Mouse (Mus musculus) stomach, postnatal 0 days (tissue): Measurements from ENCODE around the gene Chchd5. TPM values are rescaled to one million over a fixed set of nuclear protein-coding genes. Genes with fewer than 3 reads are reported as not detected.
A peak's percentile ranks its signal among the peaks of the same experiment; 100 is the strongest.

Experiments
- ATAC-seq: fragments of 200-750 bp; cut with Nextera tagmentation; 2 replicates; pipeline ENCODE4 v1.8.0; 2017; ENCODE audit not compliant: low FRiP score, low TSS enrichment
- DNase-seq: peaks from one replicate; pipeline ENCODE4 v3.0.0-alpha.2; 2016; ENCODE audit warnings: low spot score
- H3K27ac ChIP-seq: fragments of 300-500 bp; sonication (generic); replicated peaks from 2 replicates; pipeline ENCODE4 v1.5.1; 2014; ENCODE audit warnings: mild to moderate bottlenecking, control low read depth
- H3K27me3 ChIP-seq: fragments of 300-500 bp; sonication (generic); 2 replicates; pipeline ENCODE4 v1.6.1; 2014; ENCODE audit warnings: low read length; ENCODE audit not compliant: control insufficient read depth, insufficient read depth
- H3K36me3 ChIP-seq: fragments of 300-500 bp; sonication (generic); 2 replicates; pipeline ENCODE4 v1.6.1; 2014; ENCODE audit warnings: low read length, mixed read lengths; ENCODE audit not compliant: control insufficient read depth, insufficient read depth
- H3K4me1 ChIP-seq: fragments of 300-500 bp; sonication (generic); replicated peaks from 2 replicates; pipeline ENCODE4 v1.6.1; 2014; ENCODE audit warnings: antibody characterized with exemption; ENCODE audit not compliant: control insufficient read depth, insufficient read depth
- H3K4me2 ChIP-seq: fragments of 300-500 bp; sonication (generic); replicated peaks from 2 replicates; pipeline ENCODE4 v1.6.1; 2014; ENCODE audit warnings: low read depth, mild to moderate bottlenecking, control low read depth, moderate library complexity
- H3K4me3 ChIP-seq: fragments of 300-500 bp; sonication (generic); 2 replicates; pipeline ENCODE4 v1.5.1; 2014; ENCODE audit warnings: low read depth, low read length, control low read depth
- H3K9ac ChIP-seq: fragments of 300-500 bp; sonication (generic); 2 replicates; pipeline ENCODE4 v1.6.1; 2014; ENCODE audit warnings: mild to moderate bottlenecking, low read length, control low read depth, mixed read lengths
- H3K9me3 ChIP-seq: fragments of 300-500 bp; sonication (generic); 2 replicates; pipeline ENCODE4 v1.6.1; 2016; ENCODE audit warnings: low read length; ENCODE audit not compliant: control insufficient read depth
- CTCF ChIP-seq: IDR thresholded peaks from 2 replicates; pipeline ENCODE4 v1.5.1; 2016; ENCODE audit warnings: antibody characterized with exemption, low read depth, mild to moderate bottlenecking, moderate library complexity
- EP300 ChIP-seq: optimal IDR thresholded peaks from 2 replicates; pipeline ENCODE3; 2016; ENCODE audit warnings: antibody characterized with exemption
- WGBS: fragments of 180-500 bp; shearing (Covaris S2); extraction: QIAGEN DNeasy Blood & Tissue Kit; methylation state at CpG from one replicate; pipeline ENCODE4 v1.1.7; 2014; 5-methylcytosine and 5-hydroxymethylcytosine counted together
- polyA plus RNA-seq: library from polyadenylated mRNA; unstranded; fragments of >200 nt; fragmentation: Nextera tagmentation; extraction: Ambion mirVana; gene quantifications from 2 replicates; pipeline ENCODE4 v1.2.1, GENCODE M21; 2015

The Chchd5 gene
- polyA plus RNA-seq, 1 experiment from 2014 or later = 15.8 TPM

DNA sequence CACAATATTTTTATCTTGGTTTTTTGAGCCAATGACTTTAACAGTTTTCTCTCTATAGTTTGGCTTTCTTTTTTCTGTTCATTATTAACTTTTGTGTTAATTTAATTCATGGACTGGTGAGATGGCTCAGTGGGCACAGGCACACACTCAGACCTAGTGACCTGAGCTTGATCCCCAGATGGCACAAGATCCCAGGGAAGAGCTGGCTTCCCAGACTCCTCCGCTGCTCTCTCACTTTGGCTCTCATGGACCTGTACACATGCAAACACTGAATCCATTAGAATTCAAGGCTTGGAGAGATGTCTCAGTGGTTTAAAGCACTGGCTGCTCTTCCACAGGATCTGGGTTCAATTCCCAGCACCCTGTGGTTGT lies 13.1 kb upstream of the Chchd5 start:
- Histone ChIP-seq H3K27me3 (no peaks in the 10 kb centered on the region), H3K9ac (no peak overlapping the region), H3K4me1 (no peaks in the 10 kb centered on the region), H3K4me2 (no peak overlapping the region), H3K9me3 (no peaks in the 10 kb centered on the region), H3K4me3 (no peak overlapping the region), H3K36me3 (peaks cover 46% of the 10 kb centered on the region), H3K27ac (no peak overlapping the region)
- WGBS = 91% methylated on average over 1 of the region's 1 CpGs
- DNase-seq (no peak), ATAC-seq (no peak)
- TF ChIP-seq CTCF (no peak), EP300 (no peak)

DNA sequence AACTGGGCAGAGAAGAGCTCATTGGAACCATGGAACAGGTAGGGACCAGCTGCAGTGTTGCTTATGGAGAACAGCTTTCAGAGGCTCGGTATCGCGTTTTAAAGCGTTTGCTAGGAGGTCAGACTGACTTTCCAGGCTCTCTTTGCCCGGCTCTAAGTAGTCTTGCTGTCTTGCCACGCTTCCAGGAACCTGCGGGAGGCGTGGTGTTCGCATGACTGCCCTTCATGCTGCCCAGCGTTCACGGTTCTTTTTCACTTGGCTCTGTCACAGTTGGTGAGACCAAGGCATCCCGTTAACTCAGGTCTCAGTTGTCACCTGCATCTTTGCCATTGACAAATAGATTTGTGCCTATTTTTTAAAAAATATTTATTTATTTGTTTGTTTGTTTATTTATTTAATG lies 11.4 kb upstream of the Chchd5 start:
- TF ChIP-seq EP300 = no peak
- TF ChIP-seq CTCF = no peak
- Histone ChIP-seq H3K9ac (no peak overlapping the region), H3K4me2 (no peak overlapping the region), H3K27ac (no peak overlapping the region), H3K4me1 (no peaks in the 10 kb centered on the region), H3K9me3 (no peaks in the 10 kb centered on the region), H3K36me3 (peaks cover 44% of the 10 kb centered on the region), H3K4me3 (no peak overlapping the region), H3K27me3 (no peaks in the 10 kb centered on the region)
- DNase-seq (no peak), ATAC-seq (no peak)
- 96% methylated on average over 12 of the region's 12 CpGs for whole genome bisulfite sequencing

DNA sequence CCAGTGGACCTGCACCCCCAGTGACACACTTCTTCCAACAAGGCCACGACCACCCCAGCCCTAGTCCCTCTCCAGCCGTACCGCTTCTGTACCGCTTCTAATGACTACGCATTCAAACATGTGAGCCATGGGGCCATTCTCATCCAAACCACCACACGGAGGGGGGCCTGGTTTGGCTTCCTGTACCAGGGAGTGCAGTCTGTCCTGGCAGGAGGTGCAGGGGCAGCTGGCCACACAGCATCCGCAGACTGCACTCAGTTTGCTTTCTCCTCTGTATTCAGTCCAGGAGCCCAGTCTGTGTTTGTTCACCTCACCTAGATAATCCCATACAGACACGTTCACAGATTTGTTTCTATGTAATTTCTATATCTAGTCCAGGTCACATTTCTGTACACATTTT lies 7.5 kb upstream of the Chchd5 start:
- peaks cover 35% of the 10 kb centered on the region for H3K36me3 ChIP-seq
- no peaks in the 10 kb centered on the region for H3K27me3 ChIP-seq
- H3K4me2 ChIP-seq = no peak overlapping the region
- no peak overlapping the region for H3K27ac ChIP-seq
- whole genome bisulfite sequencing = 92% methylated on average over 8 of the region's 8 CpGs
- no peak overlapping the region for H3K4me3 ChIP-seq
- H3K9me3 ChIP-seq = no peaks in the 10 kb centered on the region
- TF ChIP-seq CTCF (no peak), EP300 (no peak)
- no peaks in the 10 kb centered on the region for H3K4me1 ChIP-seq
- DNase-seq = no peak
- no peak for ATAC-seq
- H3K9ac ChIP-seq = no peak overlapping the region

DNA sequence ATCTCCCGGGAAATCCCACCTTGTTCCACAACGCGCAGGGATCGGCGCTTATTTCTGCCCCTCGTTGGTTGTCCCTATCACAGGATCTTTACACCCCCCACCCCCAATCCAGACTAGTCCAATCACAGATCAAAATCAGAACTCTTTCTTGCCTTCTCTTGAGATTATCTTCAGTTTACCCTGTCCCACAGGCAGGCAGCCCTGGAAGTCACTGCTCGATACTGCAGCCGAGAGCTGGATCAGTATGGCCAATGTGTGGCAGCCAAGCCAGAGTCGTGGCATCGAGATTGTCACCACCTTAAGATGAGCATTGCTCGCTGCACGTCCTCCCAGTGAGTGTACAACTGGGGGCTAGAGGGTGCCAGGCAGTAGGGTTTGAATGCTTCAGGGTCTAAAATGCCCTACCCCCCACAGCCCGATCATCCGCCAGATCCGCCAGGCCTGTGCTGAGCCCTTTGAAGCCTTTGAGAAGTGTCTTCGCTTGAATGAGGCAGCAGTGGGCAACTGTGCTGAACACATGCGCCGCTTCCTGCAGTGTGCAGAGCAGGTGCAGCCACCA lies 566 bp downstream of the Chchd5 start:
- Histone ChIP-seq H3K27ac (peak overlapping the region; percentile 84), H3K9ac (peak overlapping the region; percentile 55), H3K4me2 (peak overlapping the region; percentile 70), H3K4me3 (peak overlapping the region; percentile 72), H3K9me3 (0 out of 2 replicates have a peak, but pooled peaks cover 4% of the 10 kb centered on the region), H3K36me3 (peaks cover 12% of the 10 kb centered on the region; the same call in 1 of the 2 replicates), H3K27me3 (no peaks in the 10 kb centered on the region), H3K4me1 (0 out of 2 replicates have a peak, but pooled peaks cover 4% of the 10 kb centered on the region)
- TF ChIP-seq EP300 (no peak), CTCF (no peak)
- DNase-seq = no peak
- peak; percentile 41 for ATAC-seq
- WGBS = 33% methylated on average over 18 of the region's 18 CpGs

DNA sequence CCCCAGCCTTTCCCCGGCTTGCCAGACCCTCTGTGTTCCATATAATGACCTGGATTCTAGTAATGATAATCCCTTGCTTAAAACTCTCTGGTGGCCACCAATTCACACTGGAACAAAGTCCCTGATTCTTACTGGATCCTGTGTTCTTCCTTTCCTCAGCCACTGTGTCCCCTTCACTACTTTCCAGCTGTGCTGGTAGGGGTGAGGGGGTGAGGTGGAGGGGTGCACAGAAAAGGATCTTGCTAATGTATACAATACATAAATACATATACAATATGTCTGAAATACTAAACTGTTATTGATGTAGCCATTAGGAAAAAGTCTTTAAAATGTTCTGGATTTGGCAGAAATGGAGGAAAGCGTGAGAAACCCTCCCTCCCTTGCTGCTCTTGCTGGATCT lies 1.3 kb downstream of the Chchd5 start:
- DNase-seq (no peak), ATAC-seq (no peak)
- WGBS = 74% methylated on average over 2 of the region's 2 CpGs
- H3K9ac ChIP-seq = no peak overlapping the region
- 0 out of 2 replicates have a peak, but pooled peaks cover 4% of the 10 kb centered on the region for H3K4me1 ChIP-seq
- no peak overlapping the region for H3K4me2 ChIP-seq
- H3K27me3 ChIP-seq = no peaks in the 10 kb centered on the region
- H3K4me3 ChIP-seq = no peak overlapping the region
- TF ChIP-seq CTCF (no peak), EP300 (no peak)
- no peak overlapping the region for H3K27ac ChIP-seq
- H3K9me3 ChIP-seq = 0 out of 2 replicates have a peak, but pooled peaks cover 4% of the 10 kb centered on the region
- H3K36me3 ChIP-seq = peaks cover 6% of the 10 kb centered on the region; the same call in 1 of the 2 replicates

DNA sequence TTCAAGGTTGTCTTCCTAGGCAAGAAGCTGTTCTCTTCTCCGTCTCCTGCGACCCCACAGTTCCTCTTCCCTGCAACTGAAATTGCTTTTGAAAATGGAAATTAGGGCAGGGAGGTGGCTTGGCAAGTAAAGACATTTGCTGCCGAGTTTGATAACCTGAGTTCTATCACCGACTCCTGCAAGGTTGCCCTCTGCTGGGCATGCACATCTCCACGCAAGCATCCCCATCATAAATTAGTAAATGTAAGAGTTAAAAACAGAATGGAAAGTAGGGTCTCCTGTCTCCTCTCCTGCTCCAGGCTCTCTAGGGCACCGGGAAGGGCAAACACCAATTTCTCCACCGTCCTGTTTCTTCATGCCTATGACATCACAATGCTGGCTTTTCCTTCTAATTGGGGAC lies 2.7 kb downstream of the Chchd5 start:
- Histone ChIP-seq H3K27me3 (no peaks in the 10 kb centered on the region), H3K4me3 (no peak overlapping the region), H3K4me2 (no peak overlapping the region), H3K4me1 (0 out of 2 replicates have a peak, but pooled peaks cover 4% of the 10 kb centered on the region), H3K9me3 (0 out of 2 replicates have a peak, but pooled peaks cover 4% of the 10 kb centered on the region), H3K9ac (no peak overlapping the region), H3K36me3 (peaks cover 4% of the 10 kb centered on the region; the same call in 1 of the 2 replicates), H3K27ac (no peak overlapping the region)
- TF ChIP-seq CTCF (peak; percentile 29; the same call in 1 of the 2 replicates), EP300 (no peak)
- 93% methylated on average over 7 of the region's 7 CpGs for WGBS
- DNase-seq = no peak
- no peak for ATAC-seq
